25 mouse cellular contexts compared by ENCODE assay signal in genomic region chr5:49470738-49471137, GRCm38 (mm10). TPM values are rescaled to one million over a fixed set of nuclear protein-coding genes. Genes with fewer than 3 reads are reported as not detected.
DNase-seq lines count a peak whose midpoint lies in the region; ATAC-seq and TF ChIP-seq lines count a peak whose summit lies in the region.
"Had no signal": no experiment of that assay in that cellular context is flagged by ENCODE, and none has a peak within 500 bp of the region (broad histone marks: within the 10 kb centered on the region; RNA-seq: fewer than 3 reads in every experiment).

No protein-coding gene starts in this region.

- no peak overlapping the region for H3K27ac ChIP-seq in hindbrain, postnatal 0 days
- H3K27ac ChIP-seq in hindbrain, embryonic 11.5 days (ENCODE audit: low read depth, low read length): no peak overlapping the region
- no peak overlapping the region for H3K27ac ChIP-seq in midbrain, embryonic 13.5 days
- H3K27ac ChIP-seq in midbrain, embryonic 15.5 days: no peak overlapping the region
- no peak overlapping the region for H3K27ac ChIP-seq in forebrain, embryonic 12.5 days
- no peak overlapping the region for H3K27ac ChIP-seq in forebrain, embryonic 16.5 days (ENCODE audit: low read length)
- H3K27ac ChIP-seq: embryonic facial prominence, embryonic 13.5 days; heart, adult 2 months; heart, embryonic 15.5 days; hindbrain, embryonic 15.5 days had no signal

- no peaks in the 10 kb centered on the region for H3K9me3 ChIP-seq in hindbrain, postnatal 0 days (ENCODE audit: low read length)
- no peaks in the 10 kb centered on the region for H3K9me3 ChIP-seq in hindbrain, embryonic 11.5 days (ENCODE audit: control insufficient read depth, low read length)
- no peaks in the 10 kb centered on the region for H3K9me3 ChIP-seq in midbrain, embryonic 13.5 days
- H3K9me3 ChIP-seq in midbrain, embryonic 15.5 days: no peaks in the 10 kb centered on the region
- no peaks in the 10 kb centered on the region for H3K9me3 ChIP-seq in forebrain, embryonic 12.5 days
- H3K9me3 ChIP-seq in forebrain, embryonic 16.5 days (ENCODE audit: control insufficient read depth, low read length): no peaks in the 10 kb centered on the region
- H3K9me3 ChIP-seq: embryonic facial prominence, embryonic 13.5 days; heart, embryonic 15.5 days; hindbrain, embryonic 15.5 days had no signal

- DNase-seq in hindbrain, postnatal 0 days (ENCODE audit: low spot score): peak; percentile 5
- no peak for DNase-seq in hindbrain, embryonic 11.5 days (ENCODE audit: low spot score)
- DNase-seq in frontal cortex, postnatal 25 days (ENCODE audit: low spot score in 2 of 2): no peak
- DNase-seq in lung, postnatal 10 days: no peak
- DNase-seq: adrenal gland, postnatal 14 days; cerebellum, adult 11-12 months; cerebellum, adult 9-10 months; cerebellum, postnatal 36 days; gastrocnemius, postnatal 14 days; heart, adult 2 months; heart, postnatal 14 days; kidney, adult 11 months had no signal

- H3K36me3 ChIP-seq in hindbrain, postnatal 0 days (ENCODE audit: insufficient read depth, low read length): no peaks in the 10 kb centered on the region
- H3K36me3 ChIP-seq in hindbrain, embryonic 11.5 days (ENCODE audit: control insufficient read depth, insufficient read depth, low read length): no peaks in the 10 kb centered on the region
- H3K36me3 ChIP-seq in midbrain, embryonic 13.5 days: no peaks in the 10 kb centered on the region
- no peaks in the 10 kb centered on the region for H3K36me3 ChIP-seq in midbrain, embryonic 15.5 days (replicated peaks)
- H3K36me3 ChIP-seq in forebrain, embryonic 12.5 days (replicated peaks): no peaks in the 10 kb centered on the region
- H3K36me3 ChIP-seq in forebrain, embryonic 16.5 days (ENCODE audit: control insufficient read depth, insufficient read depth): no peaks in the 10 kb centered on the region
- H3K36me3 ChIP-seq: embryonic facial prominence, embryonic 13.5 days; heart, embryonic 15.5 days; hindbrain, embryonic 15.5 days had no signal

- H3K4me1 ChIP-seq in hindbrain, postnatal 0 days (ENCODE audit: insufficient read depth, low read length): no peaks in the 10 kb centered on the region
- no peaks in the 10 kb centered on the region for H3K4me1 ChIP-seq in hindbrain, embryonic 11.5 days (replicated peaks; ENCODE audit: control insufficient read depth, insufficient read depth, low read length)
- no peaks in the 10 kb centered on the region for H3K4me1 ChIP-seq in midbrain, embryonic 13.5 days (replicated peaks)
- H3K4me1 ChIP-seq in midbrain, embryonic 15.5 days: no peaks in the 10 kb centered on the region
- no peaks in the 10 kb centered on the region for H3K4me1 ChIP-seq in forebrain, embryonic 12.5 days
- H3K4me1 ChIP-seq in forebrain, embryonic 16.5 days (replicated peaks; ENCODE audit: control insufficient read depth, insufficient read depth, low read length): no peaks in the 10 kb centered on the region
- H3K4me1 ChIP-seq: embryonic facial prominence, embryonic 13.5 days; heart, embryonic 15.5 days; hindbrain, embryonic 15.5 days had no signal

- H3K4me2 ChIP-seq in hindbrain, postnatal 0 days (ENCODE audit: low read depth, low read length): no peak overlapping the region
- H3K4me2 ChIP-seq in hindbrain, embryonic 11.5 days (replicated peaks; ENCODE audit: low read depth, low read length): no peak overlapping the region
- no peak overlapping the region for H3K4me2 ChIP-seq in midbrain, embryonic 13.5 days (replicated peaks)
- no peak overlapping the region for H3K4me2 ChIP-seq in midbrain, embryonic 15.5 days
- no peak overlapping the region for H3K4me2 ChIP-seq in forebrain, embryonic 12.5 days
- H3K4me2 ChIP-seq in forebrain, embryonic 16.5 days (ENCODE audit: low read length): no peak overlapping the region
- H3K4me2 ChIP-seq: embryonic facial prominence, embryonic 13.5 days; heart, embryonic 11.5 days; heart, embryonic 15.5 days; hindbrain, embryonic 15.5 days had no signal

- 40% methylated on average over 2 of the region's 2 CpGs for WGBS in hindbrain, postnatal 0 days
- 68% methylated on average over 2 of the region's 2 CpGs for WGBS in hindbrain, embryonic 11.5 days
- WGBS in midbrain, embryonic 13.5 days: 62% methylated on average over 2 of the region's 2 CpGs
- WGBS in midbrain, embryonic 15.5 days: 44% methylated on average over 2 of the region's 2 CpGs
- WGBS in forebrain, embryonic 12.5 days: 55% methylated on average over 2 of the region's 2 CpGs
- 23% methylated on average over 2 of the region's 2 CpGs for WGBS in forebrain, embryonic 16.5 days

- TF ChIP-seq CTCF in hindbrain, postnatal 0 days (IDR thresholded peaks at IDR 0.05; ENCODE audit: low read depth): no peak

- H3K4me3 ChIP-seq in hindbrain, postnatal 0 days (ENCODE audit: low read length): no peak overlapping the region
- H3K4me3 ChIP-seq in hindbrain, embryonic 11.5 days (ENCODE audit: low read depth, low read length): no peak overlapping the region
- no peak overlapping the region for H3K4me3 ChIP-seq in midbrain, embryonic 13.5 days (replicated peaks)
- H3K4me3 ChIP-seq in midbrain, embryonic 15.5 days: no peak overlapping the region
- H3K4me3 ChIP-seq in forebrain, embryonic 12.5 days (replicated peaks): no peak overlapping the region
- no peak overlapping the region for H3K4me3 ChIP-seq in forebrain, embryonic 16.5 days (replicated peaks; ENCODE audit: low read length)
- H3K4me3 ChIP-seq: embryonic facial prominence, embryonic 13.5 days; heart, adult 2 months; heart, embryonic 15.5 days; hindbrain, embryonic 15.5 days had no signal

- H3K27me3 ChIP-seq in hindbrain, postnatal 0 days (ENCODE audit: insufficient read depth, low read length): no peaks in the 10 kb centered on the region
- H3K27me3 ChIP-seq in hindbrain, embryonic 11.5 days (ENCODE audit: control insufficient read depth, insufficient read depth, low read length): no peaks in the 10 kb centered on the region
- no peaks in the 10 kb centered on the region for H3K27me3 ChIP-seq in midbrain, embryonic 13.5 days
- H3K27me3 ChIP-seq in midbrain, embryonic 15.5 days (replicated peaks): no peaks in the 10 kb centered on the region
- H3K27me3 ChIP-seq in forebrain, embryonic 12.5 days: no peaks in the 10 kb centered on the region
- no peaks in the 10 kb centered on the region for H3K27me3 ChIP-seq in forebrain, embryonic 16.5 days (replicated peaks; ENCODE audit: control insufficient read depth, insufficient read depth, low read length)
- H3K27me3 ChIP-seq: CH12.LX; embryonic facial prominence, embryonic 13.5 days; heart, embryonic 15.5 days; hindbrain, embryonic 15.5 days; Patski had no signal

- no peak for ATAC-seq in hindbrain, postnatal 0 days
- ATAC-seq in hindbrain, embryonic 11.5 days (ENCODE audit: low FRiP score): no peak
- peak; percentile 63 for ATAC-seq in midbrain, embryonic 13.5 days
- ATAC-seq in midbrain, embryonic 15.5 days (replicated peaks): no peak
- peak; percentile 53; the same call in 1 of the 2 replicates for ATAC-seq in forebrain, embryonic 12.5 days (ENCODE audit: low FRiP score)
- 0 out of 2 replicates have a peak, but pooled peaks have one; percentile 47 for ATAC-seq in forebrain, embryonic 16.5 days
- ATAC-seq: activated CD4-positive, CD25-positive, alpha-beta regulatory T cell, adult 4 months; Patski had no signal

- H3K9ac ChIP-seq in hindbrain, postnatal 0 days (replicated peaks; ENCODE audit: low read length): no peak overlapping the region
- no peak overlapping the region for H3K9ac ChIP-seq in hindbrain, embryonic 11.5 days (ENCODE audit: low read depth, low read length)
- H3K9ac ChIP-seq in midbrain, embryonic 13.5 days (replicated peaks): no peak overlapping the region
- no peak overlapping the region for H3K9ac ChIP-seq in midbrain, embryonic 15.5 days
- no peak overlapping the region for H3K9ac ChIP-seq in forebrain, embryonic 12.5 days
- no peak overlapping the region for H3K9ac ChIP-seq in forebrain, embryonic 16.5 days (replicated peaks; ENCODE audit: low read depth, low read length)
- H3K9ac ChIP-seq: embryonic facial prominence, embryonic 13.5 days; heart, embryonic 15.5 days; hindbrain, embryonic 15.5 days had no signal

RNA-seq across cellular contexts. Expression of gene Kcnip4, which starts 54.0 kb away (rescaled TPM):
- 12.3 and 14.7 TPM in 2 replicates for total RNA-seq in hindbrain, postnatal 0 days (2014; rRNA removed)
- 24.4 and 24.6 TPM in 2 replicates for polyA plus RNA-seq in hindbrain, postnatal 0 days (2015; fragmentation: Nextera tagmentation; extraction: Ambion mirVana)
- polyA plus RNA-seq in hindbrain, embryonic 11.5 days (2014; fragmentation: Nextera tagmentation; extraction: Ambion mirVana): 3.9 and 4.2 TPM in 2 replicates
- polyA plus RNA-seq in midbrain, embryonic 13.5 days (2015; fragmentation: Nextera tagmentation; extraction: Ambion mirVana): 6.8 and 7.3 TPM in 2 replicates
- polyA plus RNA-seq in midbrain, embryonic 15.5 days (2015; fragmentation: Nextera tagmentation; extraction: Ambion mirVana): 15.9 and 17.6 TPM in 2 replicates
- polyA plus RNA-seq in forebrain, embryonic 12.5 days (2016; fragmentation: Nextera tagmentation; extraction: Ambion mirVana): 2.2 and 2.6 TPM in 2 replicates
- polyA plus RNA-seq in forebrain, embryonic 16.5 days (2015; fragmentation: Nextera tagmentation; extraction: Ambion mirVana): 6.6 and 8.8 TPM in 2 replicates
- total RNA-seq: CH12.LX; gastrocnemius, adult 18-20 months; heart, adult 2 months; hematopoietic stem cell, adult 5-6 weeks had no signal

Comparison
In these comparisons a context has a peak if more than half of its experiments do, and no peak if none do; other contexts are left out.
1. ATAC-seq: peak in midbrain, embryonic 13.5 days (single experiment), forebrain, embryonic 12.5 days (single experiment) and forebrain, embryonic 16.5 days (single experiment); none in hindbrain, postnatal 0 days (single experiment), hindbrain, embryonic 11.5 days (single experiment) and midbrain, embryonic 15.5 days (single experiment).